Mouse (Mus musculus) embryo, embryonic 11.5 days (tissue): Measurements from ENCODE around the gene Msi1.
"Not testable (repeated sequence)": the region's sequence is repeated elsewhere in the genome, so short reads cannot be mapped to it uniquely, and the experiment has no call there.

ENCODE experiments used
- DNase-seq: peaks from one replicate; pipeline ENCODE4 v3.0.0-alpha.2; 2012; ENCODE audit warnings: low read depth, low spot score

The Msi1 gene

DNA sequence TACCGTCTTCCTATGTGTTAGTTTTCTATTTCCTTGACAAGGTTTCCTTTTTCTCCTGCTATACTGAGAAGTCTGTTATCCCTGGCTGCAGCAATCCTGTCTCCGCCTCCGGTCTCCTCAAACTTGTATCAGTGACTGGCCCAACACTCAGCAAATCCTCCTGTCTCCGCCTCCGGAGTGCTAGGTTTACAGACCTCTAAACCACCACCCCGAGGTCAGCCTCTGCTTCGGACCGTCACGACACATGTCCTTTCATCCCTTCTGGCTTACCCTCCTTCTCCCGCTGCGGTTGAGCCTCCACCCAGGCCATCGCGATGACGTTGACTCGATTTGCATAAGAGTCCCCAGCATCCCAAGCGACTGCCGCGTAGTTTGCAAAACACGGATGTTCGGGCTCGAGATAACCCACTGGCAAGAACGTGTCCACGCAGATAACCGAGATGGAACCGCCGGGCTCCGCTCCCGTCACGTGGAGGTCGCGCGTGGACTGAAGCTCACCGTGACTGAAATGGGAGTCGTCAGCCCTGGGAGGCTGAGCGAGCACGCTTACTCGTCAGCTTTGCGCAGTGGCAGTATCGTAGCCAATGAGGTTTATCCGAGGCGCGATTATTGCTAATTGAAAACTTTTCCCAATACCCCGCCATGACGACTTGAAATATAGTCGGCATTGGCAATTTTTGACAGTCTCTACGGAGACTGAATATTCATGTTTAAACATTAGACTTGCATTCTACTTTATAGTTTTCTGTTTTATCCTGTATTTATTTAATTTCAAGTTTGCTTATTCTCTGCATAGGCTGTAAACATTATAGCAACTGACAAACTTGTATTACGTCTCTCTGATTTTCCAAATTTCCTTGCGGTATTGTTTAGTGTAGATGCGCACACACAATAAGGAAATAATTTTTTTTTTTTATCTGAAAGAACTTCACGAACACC is 60.6 kb downstream of the Msi1 start:
- peak; percentile 85 for DNase-seq

DNA sequence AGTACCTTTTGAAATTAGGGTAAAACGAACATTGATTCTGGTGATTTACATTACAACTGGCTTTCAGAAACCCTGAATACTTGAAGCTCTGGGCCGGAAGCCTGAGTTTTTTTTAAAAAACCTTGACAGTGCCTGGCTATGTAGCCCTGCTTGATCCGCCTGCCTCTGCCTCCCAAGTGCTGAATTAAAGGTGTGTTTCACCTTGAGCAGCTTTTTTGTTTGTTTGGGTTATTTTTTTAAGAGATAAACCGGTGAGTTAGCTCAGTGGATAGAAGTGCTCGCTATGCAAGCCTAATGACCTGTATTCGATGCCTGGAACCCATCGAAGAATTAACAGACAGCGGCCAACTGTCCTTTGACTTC is 61.2 kb downstream of the Msi1 start:
- DNase-seq, result no peak

GRCm38 (mm10) chr5:115491076-115491475 is 61.7 kb downstream of the Msi1 start:
- no peak for DNase-seq

- DNase-seq, result peak; percentile 31
These were observed 62.4 kb downstream of the Msi1 start for GRCm38 (mm10) chr5:115491771-115492322.

GRCm38 (mm10) chr5:115492711-115493335 is 63.4 kb downstream of the Msi1 start:
- no peak for DNase-seq

GRCm38 (mm10) chr5:115493441-115493840 is 64.0 kb downstream of the Msi1 start:
- no peak for DNase-seq

DNA sequence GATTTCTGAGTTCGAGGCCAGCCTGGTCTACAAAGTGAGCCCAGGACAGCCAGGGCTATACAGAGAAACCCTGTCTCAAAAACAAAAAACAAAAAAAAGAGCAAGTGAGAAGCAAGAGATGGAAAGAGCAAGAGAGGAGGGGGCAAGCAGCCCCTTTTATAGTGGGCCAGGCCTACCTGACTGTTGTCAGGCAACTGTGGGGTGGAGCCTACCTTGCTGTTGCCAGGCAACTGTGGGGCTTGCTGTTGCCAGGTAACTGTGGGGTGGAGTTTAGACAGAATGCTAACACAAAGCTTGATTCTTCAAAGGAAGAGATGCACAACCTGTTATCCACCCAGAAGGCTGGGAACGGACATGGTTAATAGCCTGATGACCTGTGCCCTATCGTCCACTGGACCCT is 66.2 kb downstream of the Msi1 start:
- not testable (repeated sequence) for DNase-seq

GRCm38 (mm10) chr5:115497033-115497432 is 67.6 kb downstream of the Msi1 start:
- DNase-seq, result no peak

GRCm38 (mm10) chr5:115498307-115499240 is 69.2 kb downstream of the Msi1 start:
- no peak for DNase-seq

- no peak for DNase-seq
These were observed 71.1 kb downstream of the Msi1 start for GRCm38 (mm10) chr5:115500383-115500935.

- DNase-seq, result no peak
These were observed 73.6 kb downstream of the Msi1 start for GRCm38 (mm10) chr5:115503035-115503434.
